Mouse (Mus musculus): ENCODE measurements around the gene Ppp2r2c.

- TF ChIP-seq CTCF (IDR thresholded peaks at IDR 0.05; ENCODE audit: low read depth, low read length) = peak; percentile 21; the same call in 1 of the 2 replicates
- TF ChIP-seq POLR2AphosphoS5 (IDR thresholded peaks at IDR 0.05; ENCODE audit: insufficient replicate concordance, low read depth, low read length) = no peak
- no peak for TF ChIP-seq TAL1 (conservative IDR thresholded peaks at IDR 0.05; ENCODE audit: low read depth, low read length)
- TF ChIP-seq GATA1 (IDR thresholded peaks at IDR 0.05; ENCODE audit: borderline replicate concordance, low read length) = no peak
- no peak for TF ChIP-seq GATA2 (IDR thresholded peaks at IDR 0.05; ENCODE audit: borderline replicate concordance, low read depth, low read length)
These were observed 60.4 kb downstream of the Ppp2r2c start for GRCm38 (mm10) chr5:36928701-36929100.
